Comparison of ENCODE assay signal across 15 mouse cellular contexts in the genomic region with DNA sequence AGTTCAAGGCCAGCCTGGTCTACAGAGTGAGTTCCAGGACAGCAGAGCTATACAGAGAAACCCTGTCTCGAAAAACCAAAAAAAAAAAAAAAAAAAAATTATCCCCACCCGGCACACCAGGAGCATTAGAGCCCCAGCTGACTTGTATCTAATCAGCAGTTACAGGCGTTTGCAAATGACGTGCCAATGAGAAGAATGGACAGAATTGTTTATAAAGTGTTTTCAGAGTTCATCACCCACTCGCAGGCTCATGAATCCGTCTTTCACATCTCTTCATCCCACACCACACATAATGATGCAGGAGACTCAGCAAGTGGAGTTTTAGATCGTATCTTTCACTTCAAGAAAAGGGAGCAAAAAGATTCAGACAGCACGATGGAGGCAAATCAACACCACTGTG. TPM values are rescaled to one million over a fixed set of nuclear protein-coding genes. Genes with fewer than 3 reads are reported as not detected.
"Had no signal": no experiment of that assay in that cellular context is flagged by ENCODE, and none has a peak within 500 bp of the region (broad histone marks: within the 10 kb centered on the region; RNA-seq: fewer than 3 reads in every experiment).

No protein-coding gene starts in this region.

- H3K27ac ChIP-seq: limb, embryonic 15.5 days; liver, embryonic 13.5 days; midbrain, embryonic 10.5 days; neural tube, embryonic 12.5 days; stomach, embryonic 15.5 days had no signal

- DNase-seq: kidney, adult 8-10 months; kidney, postnatal 25 days; layer of hippocampus, postnatal 36 days; liver, embryonic 13.5 days; lung, adult 18-20 months; lung, postnatal 36 days; midbrain, embryonic 14.5 days; right cerebral cortex, postnatal 4 days; thymus, postnatal 36 days had no signal

- H3K4me1 ChIP-seq: limb, embryonic 15.5 days; liver, embryonic 13.5 days; midbrain, embryonic 10.5 days; neural tube, embryonic 12.5 days; stomach, embryonic 15.5 days had no signal

- H3K9me3 ChIP-seq: limb, embryonic 15.5 days; liver, embryonic 13.5 days; midbrain, embryonic 10.5 days; neural tube, embryonic 12.5 days; stomach, embryonic 15.5 days had no signal

- H3K9ac ChIP-seq: limb, embryonic 15.5 days; liver, embryonic 13.5 days; neural tube, embryonic 12.5 days; stomach, embryonic 15.5 days had no signal

- H3K4me3 ChIP-seq: limb, embryonic 15.5 days; liver, embryonic 13.5 days; midbrain, embryonic 10.5 days; neural tube, embryonic 12.5 days; stomach, embryonic 15.5 days had no signal

- H3K4me2 ChIP-seq: limb, embryonic 15.5 days; liver, embryonic 13.5 days; neural tube, embryonic 12.5 days; stomach, embryonic 15.5 days had no signal

- H3K27me3 ChIP-seq: limb, embryonic 15.5 days; liver, embryonic 13.5 days; neural tube, embryonic 12.5 days; stomach, embryonic 15.5 days had no signal

RNA-seq across cellular contexts. Expression of a gene that starts 28.8 kb away (rescaled TPM):
- total RNA-seq: megakaryocyte, adult 5-6 weeks; neutrophil, adult 5-6 weeks had no signal
- polyA plus RNA-seq: liver, embryonic 13.5 days had no signal
